Mouse (Mus musculus) limb, embryonic 11.5 days (tissue): ENCODE measurements around the gene Fam241b. TPM values are rescaled to one million over a fixed set of nuclear protein-coding genes. Genes with fewer than 3 reads are reported as not detected.

ENCODE experiments used
- ATAC-seq: fragments of 200-750 bp; cut with Nextera tagmentation; 2 replicates; pipeline ENCODE4 v1.8.0; 2017; ENCODE audit warnings: low read depth; ENCODE audit not compliant: insufficient number of reproducible peaks, low FRiP score, low TSS enrichment
- DNase-seq: peaks from one replicate; pipeline ENCODE4 v3.0.0-alpha.2; 2015; ENCODE audit warnings: low spot score
- H3K27ac ChIP-seq: fragments of 300-500 bp; sonication (generic); replicated peaks from 2 replicates; pipeline ENCODE4 v1.5.1; 2014; ENCODE audit warnings: low read depth, mild to moderate bottlenecking, low read length
- H3K27me3 ChIP-seq: fragments of 300-500 bp; sonication (generic); 2 replicates; pipeline ENCODE4 v1.6.1; 2014; ENCODE audit warnings: mild to moderate bottlenecking, low read length, mixed read lengths; ENCODE audit not compliant: control insufficient read depth, insufficient read depth
- H3K36me3 ChIP-seq: fragments of 300-500 bp; sonication (generic); 2 replicates; pipeline ENCODE4 v1.6.1; 2014; ENCODE audit warnings: mild to moderate bottlenecking, low read length, moderate library complexity, mixed read lengths; ENCODE audit not compliant: control insufficient read depth, insufficient read depth
- H3K4me1 ChIP-seq: fragments of 300-500 bp; sonication (generic); 2 replicates; pipeline ENCODE4 v1.6.1; 2014; ENCODE audit warnings: low read length, mixed read lengths; ENCODE audit not compliant: control insufficient read depth, insufficient read depth
- H3K4me2 ChIP-seq: fragments of 300-500 bp; sonication (generic); 2 replicates; pipeline ENCODE4 v1.6.1; 2014; ENCODE audit warnings: low read depth, mild to moderate bottlenecking, moderate library complexity; ENCODE audit not compliant: severe bottlenecking
- H3K4me3 ChIP-seq: fragments of 300-500 bp; sonication (generic); 2 replicates; pipeline ENCODE4 v1.5.1; 2014; ENCODE audit warnings: low read depth, low read length
- H3K9ac ChIP-seq: fragments of 300-500 bp; sonication (generic); 2 replicates; pipeline ENCODE4 v1.6.1; 2014; ENCODE audit warnings: mild to moderate bottlenecking, low read length
- H3K9me3 ChIP-seq: fragments of 300-500 bp; sonication (generic); 2 replicates; pipeline ENCODE4 v1.6.1; 2016; ENCODE audit warnings: low read length; ENCODE audit not compliant: control insufficient read depth
- WGBS: fragments of 180-500 bp; shearing (Covaris S2); extraction: QIAGEN DNeasy Blood & Tissue Kit; methylation state at CpG from one replicate; pipeline ENCODE4 v1.1.7; 2014; 5-methylcytosine and 5-hydroxymethylcytosine counted together
- polyA plus RNA-seq: library from polyadenylated mRNA; unstranded; fragments of >200 nt; fragmentation: Nextera tagmentation; extraction: Ambion mirVana; gene quantifications from 2 replicates; pipeline ENCODE4 v1.2.1, GENCODE M21; 2014

The Fam241b gene
- polyA plus RNA-seq, 1 experiment from 2014 or later, result 3.6 TPM

DNA sequence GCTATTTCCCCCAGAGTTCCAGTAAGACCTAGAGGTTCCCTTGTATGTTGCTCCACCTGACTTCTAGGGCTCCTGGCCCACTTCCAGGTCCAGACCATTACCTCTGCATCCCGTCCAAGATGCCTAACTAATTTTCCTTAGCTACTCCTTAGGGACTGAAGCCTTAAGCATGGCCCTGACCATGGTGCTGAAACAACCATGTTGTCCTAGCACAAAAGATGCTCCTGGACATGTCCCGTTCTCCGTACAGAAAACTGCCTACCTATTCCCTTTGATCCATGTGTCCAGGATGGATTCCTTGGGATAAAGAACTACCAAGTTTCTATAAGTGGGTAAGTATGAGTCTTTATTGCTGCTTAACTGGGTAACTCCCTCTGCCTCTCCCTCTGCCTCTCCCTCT is 5.7 kb downstream of the Fam241b start:
- DNase-seq (peak; percentile 71), ATAC-seq (no peak)
- Histone ChIP-seq H3K9ac (no peak overlapping the region), H3K4me3 (no peak overlapping the region), H3K9me3 (no peaks in the 10 kb centered on the region), H3K36me3 (no peaks in the 10 kb centered on the region), H3K4me2 (no peak overlapping the region), H3K4me1 (0 out of 2 replicates have a peak, but pooled peaks cover 2% of the 10 kb centered on the region), H3K27ac (no peak overlapping the region), H3K27me3 (peaks cover 43% of the 10 kb centered on the region)
- 15% methylated on average over 3 of the region's 3 CpGs for WGBS

GRCm38 (mm10) chr10:62137150-62137549 is 6.6 kb downstream of the Fam241b start:
- H3K9me3 ChIP-seq, result no peaks in the 10 kb centered on the region
- WGBS, result 11% methylated on average over 4 of the region's 4 CpGs
- no peak overlapping the region for H3K27ac ChIP-seq
- H3K4me1 ChIP-seq, result peaks cover 6% of the 10 kb centered on the region; the same call in 1 of the 2 replicates
- H3K27me3 ChIP-seq, result peaks cover 52% of the 10 kb centered on the region
- H3K36me3 ChIP-seq, result no peaks in the 10 kb centered on the region
- H3K4me3 ChIP-seq, result no peak overlapping the region
- H3K4me2 ChIP-seq, result no peak overlapping the region
- H3K9ac ChIP-seq, result no peak overlapping the region
- no peak for DNase-seq
- ATAC-seq, result no peak

- peaks cover 65% of the 10 kb centered on the region for H3K27me3 ChIP-seq
- WGBS, result 7% methylated on average over 8 of the region's 8 CpGs
- no peak overlapping the region for H3K27ac ChIP-seq
- no peak overlapping the region for H3K4me3 ChIP-seq
- H3K4me1 ChIP-seq, result peaks cover 6% of the 10 kb centered on the region; the same call in 1 of the 2 replicates
- no peaks in the 10 kb centered on the region for H3K9me3 ChIP-seq
- DNase-seq (no peak), ATAC-seq (no peak)
- H3K4me2 ChIP-seq, result no peak overlapping the region
- H3K36me3 ChIP-seq, result no peaks in the 10 kb centered on the region
- no peak overlapping the region for H3K9ac ChIP-seq
Observed at GRCm38 (mm10) chr10:62135696-62136470, 7.8 kb downstream of the Fam241b start.

- Histone ChIP-seq H3K4me2 (peak within 1 kb of the TSS; percentile 36; the same call in 1 of the 2 replicates), H3K4me1 (peaks cover 6% of the 10 kb centered on the region; the same call in 1 of the 2 replicates), H3K27me3 (peaks cover 94% of the 10 kb centered on the region), H3K36me3 (no peaks in the 10 kb centered on the region), H3K4me3 (peak within 1 kb of the TSS; percentile 25), H3K27ac (no peak within 1 kb of the TSS), H3K9ac (no peak within 1 kb of the TSS), H3K9me3 (no peaks in the 10 kb centered on the region)
- DNase-seq (peak; percentile 29), ATAC-seq (no peak)
- under 1% methylated on average over 29 of the region's 29 CpGs for WGBS
Observed at GRCm38 (mm10) chr10:62132691-62133281, 10.9 kb downstream of the Fam241b start, which contains the start of gene Neurog3. Gene Neurog3 (plus strand): TSS chr10:62133090.

DNA sequence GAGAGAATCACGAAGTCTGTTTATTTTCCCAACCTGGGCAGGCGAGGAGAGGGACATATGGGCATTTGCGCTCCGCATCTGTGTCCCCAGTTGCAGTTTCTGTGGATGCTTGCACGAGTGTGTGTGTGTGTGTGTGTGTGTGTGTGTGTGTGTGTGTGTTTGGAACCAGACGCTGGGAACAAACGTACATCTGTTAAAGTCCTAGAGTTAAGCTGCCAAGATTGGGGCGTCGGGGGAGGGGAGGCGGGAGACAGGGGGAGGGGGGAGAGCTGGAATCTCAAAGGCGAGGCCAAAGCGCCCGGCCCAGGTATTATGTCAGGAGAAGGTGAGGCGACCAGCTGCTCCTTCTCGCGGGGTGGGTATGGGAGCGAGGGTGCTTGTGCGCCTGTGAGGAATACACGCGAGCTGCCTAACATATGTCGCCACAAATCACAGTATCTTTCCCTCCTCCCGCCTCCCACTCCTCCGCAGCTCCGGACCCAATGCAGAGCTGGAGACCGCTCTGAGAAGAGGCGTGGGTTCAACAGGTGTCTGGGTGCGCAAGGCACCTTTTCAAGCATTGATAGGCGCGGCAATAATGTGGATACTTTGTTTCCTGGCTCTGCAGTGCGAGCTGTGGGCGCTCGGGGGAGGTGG is 15.3 kb downstream of the Fam241b start:
- Histone ChIP-seq H3K27ac (no peak overlapping the region), H3K4me2 (no peak overlapping the region), H3K36me3 (no peaks in the 10 kb centered on the region), H3K4me3 (no peak overlapping the region), H3K27me3 (peaks cover 73% of the 10 kb centered on the region), H3K9ac (no peak overlapping the region), H3K4me1 (peaks cover 6% of the 10 kb centered on the region; the same call in 1 of the 2 replicates), H3K9me3 (no peaks in the 10 kb centered on the region)
- WGBS, result under 1% methylated on average over 32 of the region's 32 CpGs
- DNase-seq (no peak), ATAC-seq (no peak)

DNA sequence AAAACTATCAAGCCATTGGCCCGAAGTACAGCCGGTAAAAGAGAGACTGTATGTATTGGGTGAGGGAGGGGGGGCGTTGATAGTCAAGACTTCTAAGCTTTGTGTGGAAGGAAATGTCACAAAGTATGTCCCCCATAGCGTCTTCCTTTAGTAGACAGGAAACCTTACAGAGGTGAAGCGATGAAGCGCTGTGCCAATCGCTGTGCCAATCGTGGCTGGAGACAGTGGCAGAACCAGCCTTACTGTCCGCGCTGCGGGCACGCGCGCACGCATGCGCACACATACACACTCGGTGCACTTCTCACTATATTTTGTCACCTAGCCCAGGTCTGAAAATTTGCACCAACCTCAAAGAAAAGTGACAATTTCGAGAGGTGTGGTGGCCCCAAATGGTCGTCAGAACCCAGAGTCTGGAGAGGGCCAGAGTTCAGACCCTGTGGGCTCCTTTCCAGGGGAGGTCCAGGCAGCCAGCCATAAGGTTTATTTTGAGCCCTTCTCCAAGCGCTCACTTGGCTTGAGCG is 15.9 kb downstream of the Fam241b start:
- Histone ChIP-seq H3K4me2 (no peak overlapping the region), H3K9ac (no peak overlapping the region), H3K4me3 (no peak overlapping the region), H3K9me3 (no peaks in the 10 kb centered on the region), H3K36me3 (no peaks in the 10 kb centered on the region), H3K27ac (no peak overlapping the region), H3K27me3 (peaks cover 66% of the 10 kb centered on the region), H3K4me1 (peaks cover 1% of the 10 kb centered on the region; the same call in 1 of the 2 replicates)
- DNase-seq (no peak), ATAC-seq (no peak)
- 26% methylated on average over 21 of the region's 21 CpGs for WGBS

DNA sequence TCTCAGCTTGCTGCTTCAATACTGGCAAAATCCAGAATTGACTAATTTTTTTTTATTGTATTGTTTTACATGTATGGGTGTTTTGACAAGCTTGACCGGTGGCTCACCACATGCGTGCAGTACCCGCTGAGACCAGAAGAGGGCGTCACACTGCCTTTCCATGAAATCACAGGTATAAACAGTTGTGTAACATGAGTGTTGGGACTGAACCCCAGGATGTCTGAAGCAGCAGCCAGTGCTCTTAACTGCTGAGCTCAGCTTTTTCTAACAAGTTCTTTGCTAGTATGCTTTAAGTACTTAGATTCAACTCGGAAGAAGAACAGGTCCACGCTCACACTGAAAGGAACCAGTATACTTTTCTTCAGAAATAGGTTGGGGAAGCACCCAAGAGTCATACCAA is 16.6 kb downstream of the Fam241b start:
- ATAC-seq, result no peak
- H3K9me3 ChIP-seq, result no peaks in the 10 kb centered on the region

GRCm38 (mm10) chr10:62113865-62114647 is 29.7 kb downstream of the Fam241b start:
- no peak for ATAC-seq
- no peak overlapping the region for H3K4me2 ChIP-seq
- H3K27me3 ChIP-seq, result peaks cover 12% of the 10 kb centered on the region
- H3K36me3 ChIP-seq, result no peaks in the 10 kb centered on the region
- no peaks in the 10 kb centered on the region for H3K4me1 ChIP-seq
- no peak overlapping the region for H3K27ac ChIP-seq
- H3K9ac ChIP-seq, result no peak overlapping the region
- H3K4me3 ChIP-seq, result no peak overlapping the region
- no peak for DNase-seq
- WGBS, result 74% methylated on average over 9 of the region's 9 CpGs
- H3K9me3 ChIP-seq, result no peaks in the 10 kb centered on the region

More for the DNA sequence above, 16.6 kb downstream of the Fam241b start:
- Histone ChIP-seq H3K27me3 (peaks cover 60% of the 10 kb centered on the region), H3K9ac (no peak overlapping the region), H3K36me3 (no peaks in the 10 kb centered on the region), H3K4me3 (no peak overlapping the region), H3K27ac (no peak overlapping the region), H3K4me1 (no peaks in the 10 kb centered on the region), H3K4me2 (no peak overlapping the region)
- DNase-seq, result peak; percentile 43
- 45% methylated on average over 6 of the region's 6 CpGs for WGBS
